In the genomic region with DNA sequence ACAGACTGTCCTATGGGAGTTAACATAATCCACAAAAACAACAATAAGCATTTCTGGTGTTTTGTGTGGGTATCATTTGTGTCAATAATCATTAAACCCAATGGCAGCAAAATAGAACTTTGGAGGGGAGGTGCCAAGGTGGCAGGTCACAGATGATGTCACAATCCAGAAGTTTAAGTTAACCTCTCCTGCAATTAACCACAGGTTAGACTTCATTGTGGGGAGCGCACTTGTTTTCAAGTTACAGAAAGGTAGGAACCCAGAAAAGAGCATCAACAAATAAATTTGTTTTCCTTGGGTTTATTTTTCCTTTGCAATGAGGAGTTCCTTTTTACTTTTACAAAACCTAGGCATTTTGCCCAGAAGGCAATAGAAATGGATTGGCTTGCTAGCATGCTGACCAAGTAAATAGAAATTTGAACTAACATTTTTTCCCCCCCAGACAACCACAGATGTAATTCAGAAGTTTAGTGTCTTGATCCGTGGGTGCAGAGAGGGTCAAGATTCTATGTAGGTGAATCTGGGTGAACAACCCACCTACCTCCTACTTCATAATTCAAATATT, we compare ENCODE assay signal across 8 mouse cellular contexts. TPM values are rescaled to one million over a fixed set of nuclear protein-coding genes. Genes with fewer than 3 reads are reported as not detected.
DNase-seq lines count a peak whose midpoint lies in the region; ATAC-seq and TF ChIP-seq lines count a peak whose summit lies in the region.

TSS of gene Sgms2 (minus strand) at position 51 of the 565 bp plus-strand sequence.

- peak within 1 kb of the TSS; percentile 70 for H3K9ac ChIP-seq in hindbrain, postnatal 0 days (replicated peaks; ENCODE audit: low read length)
- peak within 1 kb of the TSS; percentile 59 for H3K9ac ChIP-seq in midbrain, postnatal 0 days (replicated peaks; ENCODE audit: low read length, poor library complexity, severe bottlenecking)

- WGBS in kidney, adult 2 months: 52% methylated on average over 2 of the region's 2 CpGs
- WGBS in embryonic facial prominence, embryonic 10.5 days: 89% methylated on average over 2 of the region's 2 CpGs
- WGBS in hindbrain, postnatal 0 days: 85% methylated on average over 2 of the region's 2 CpGs
- WGBS in midbrain, postnatal 0 days: 91% methylated on average over 2 of the region's 2 CpGs

- no peaks in the 10 kb centered on the region for H3K27me3 ChIP-seq in kidney, adult 2 months (replicated peaks; ENCODE audit: control insufficient read depth, insufficient read depth, low read length)
- H3K27me3 ChIP-seq in embryonic facial prominence, embryonic 10.5 days (replicated peaks; ENCODE audit: low read depth, poor library complexity, severe bottlenecking): peaks cover 78% of the 10 kb centered on the region
- no peaks in the 10 kb centered on the region for H3K27me3 ChIP-seq in hindbrain, postnatal 0 days (ENCODE audit: insufficient read depth, low read length)
- H3K27me3 ChIP-seq in midbrain, postnatal 0 days (ENCODE audit: insufficient read depth, low read length): peaks cover 10% of the 10 kb centered on the region; the same call in 1 of the 2 replicates

- H3K9me3 ChIP-seq in embryonic facial prominence, embryonic 10.5 days: no peaks in the 10 kb centered on the region
- H3K9me3 ChIP-seq in hindbrain, postnatal 0 days (ENCODE audit: low read length): no peaks in the 10 kb centered on the region
- H3K9me3 ChIP-seq in midbrain, postnatal 0 days (ENCODE audit: low read length): no peaks in the 10 kb centered on the region

- no peak for TF ChIP-seq CTCF in kidney, adult 2 months (conservative IDR thresholded peaks at IDR 0.05; ENCODE audit: insufficient read depth, insufficient read length, low read depth, low read length)
- TF ChIP-seq CTCF in hindbrain, postnatal 0 days (IDR thresholded peaks at IDR 0.05; ENCODE audit: low read depth): no peak
- no peak for TF ChIP-seq CTCF in midbrain, postnatal 0 days (IDR thresholded peaks at IDR 0.05)

- ATAC-seq in hindbrain, postnatal 0 days: no peak
- no peak for ATAC-seq in midbrain, postnatal 0 days (ENCODE audit: low FRiP score)
- no peak for ATAC-seq in erythroid progenitor cell, adult 5-6 weeks (replicated peaks; ENCODE audit: low FRiP score, poor library complexity, severe bottlenecking)

- H3K4me1 ChIP-seq in kidney, adult 2 months (ENCODE audit: control insufficient read depth, insufficient read depth, low read length): peaks cover 24% of the 10 kb centered on the region
- peaks cover 20% of the 10 kb centered on the region for H3K4me1 ChIP-seq in embryonic facial prominence, embryonic 10.5 days
- no peaks in the 10 kb centered on the region for H3K4me1 ChIP-seq in hindbrain, postnatal 0 days (ENCODE audit: insufficient read depth, low read length)
- H3K4me1 ChIP-seq in midbrain, postnatal 0 days (ENCODE audit: insufficient read depth, low read length): no peaks in the 10 kb centered on the region

- H3K4me3 ChIP-seq in kidney, adult 2 months (ENCODE audit: insufficient read depth, low read depth, low read length): peak within 1 kb of the TSS; percentile 75
- peak within 1 kb of the TSS; percentile 82 for H3K4me3 ChIP-seq in embryonic facial prominence, embryonic 10.5 days
- H3K4me3 ChIP-seq in hindbrain, postnatal 0 days (ENCODE audit: low read length): peak within 1 kb of the TSS; percentile 62
- peak within 1 kb of the TSS; percentile 61 for H3K4me3 ChIP-seq in midbrain, postnatal 0 days (ENCODE audit: low read depth, low read length)

- H3K36me3 ChIP-seq in kidney, adult 2 months (ENCODE audit: control insufficient read depth, insufficient read depth, low read length): no peaks in the 10 kb centered on the region
- H3K36me3 ChIP-seq in embryonic facial prominence, embryonic 10.5 days (replicated peaks): no peaks in the 10 kb centered on the region
- no peaks in the 10 kb centered on the region for H3K36me3 ChIP-seq in hindbrain, postnatal 0 days (ENCODE audit: insufficient read depth, low read length)
- no peaks in the 10 kb centered on the region for H3K36me3 ChIP-seq in midbrain, postnatal 0 days (ENCODE audit: insufficient read depth, low read length)

- peak within 1 kb of the TSS; percentile 88 for H3K27ac ChIP-seq in kidney, adult 2 months (ENCODE audit: insufficient read depth, low read depth, low read length)
- H3K27ac ChIP-seq in embryonic facial prominence, embryonic 10.5 days (replicated peaks): peak within 1 kb of the TSS; percentile 81
- peak within 1 kb of the TSS; percentile 3; the same call in 1 of the 2 replicates for H3K27ac ChIP-seq in hindbrain, postnatal 0 days
- no peak within 1 kb of the TSS for H3K27ac ChIP-seq in midbrain, postnatal 0 days (ENCODE audit: low read depth, low read length)

- no peak for DNase-seq in kidney, adult 2 months
- no peak for DNase-seq in kidney, postnatal 25 days
- no peak for DNase-seq in embryonic facial prominence, embryonic 10.5 days (ENCODE audit: low spot score)
- DNase-seq in hindbrain, postnatal 0 days (ENCODE audit: low spot score): no peak
- no peak for DNase-seq in midbrain, postnatal 0 days (ENCODE audit: low spot score)
- DNase-seq in urinary bladder, postnatal 4 days (ENCODE audit: low spot score in 2 of 2): no peak
- no peak for DNase-seq in gastrocnemius, adult 18-20 months (ENCODE audit: low spot score)

- TF ChIP-seq POLR2A in kidney, adult 2 months (IDR thresholded peaks at IDR 0.05; ENCODE audit: low read depth, low read length): no peak

- H3K4me2 ChIP-seq in hindbrain, postnatal 0 days (ENCODE audit: low read depth, low read length): peak within 1 kb of the TSS; percentile 93
- peak within 1 kb of the TSS; percentile 98 for H3K4me2 ChIP-seq in midbrain, postnatal 0 days (ENCODE audit: low read depth, low read length, poor library complexity, severe bottlenecking)

RNA-seq across cellular contexts. Expression of gene Sgms2, which starts in this region (rescaled TPM):
- 27.2 and 28.5 TPM in 2 replicates for polyA plus RNA-seq in kidney, adult 2 months (2012; rRNA removed)
- polyA plus RNA-seq in embryonic facial prominence, embryonic 10.5 days (2016; fragmentation: Nextera tagmentation; extraction: Ambion mirVana): 0.77 and 1.2 TPM in 2 replicates
- total RNA-seq in hindbrain, postnatal 0 days (2014; rRNA removed): 2.8 and 3.9 TPM in 2 replicates
- polyA plus RNA-seq in hindbrain, postnatal 0 days (2015; fragmentation: Nextera tagmentation; extraction: Ambion mirVana): 3.8 and 4.2 TPM in 2 replicates
- 6.0 and 10.6 TPM in 2 replicates for total RNA-seq in midbrain, postnatal 0 days (2014; rRNA removed)
- 1.5 and 1.9 TPM in 2 replicates for polyA plus RNA-seq in midbrain, postnatal 0 days (2015; fragmentation: Nextera tagmentation; extraction: Ambion mirVana)
- 4.2 and 16.6 TPM in 2 replicates for total RNA-seq in erythroid progenitor cell, adult 5-6 weeks (2015; ENCODE audit: low replicate concordance)
- 3.9 and 4.9 TPM in 2 replicates for total RNA-seq in erythroid progenitor cell, adult 5-6 weeks (2017; ENCODE audit: low replicate concordance)
- total RNA-seq in gastrocnemius, adult 18-20 months (2021): 1 to 10 TPM; 1.9 TPM
